Mouse (Mus musculus) heart, adult 9 months (tissue): ENCODE measurements around the gene Apbb2.

Experiments
- DNase-seq, 2 experiments: peaks; one replicate each; pipeline ENCODE4 v3.0.0; 2022; ENCODE audit warnings: low spot score in 2 of 2

Apbb2 gene

GRCm38 (mm10) chr5:66549691-66550090 is 68.9 kb downstream of the Apbb2 start:
- DNase-seq = no peak

GRCm38 (mm10) chr5:66546969-66547511 is 71.5 kb downstream of the Apbb2 start:
- DNase-seq = peak; percentile 42 to 65

GRCm38 (mm10) chr5:66545573-66546141 is 72.9 kb downstream of the Apbb2 start:
- DNase-seq = peak in 1 of 2 experiments; percentile 31

- DNase-seq = peak; percentile 59 to 62
Observed at GRCm38 (mm10) chr5:66543761-66544160, 74.8 kb downstream of the Apbb2 start.

GRCm38 (mm10) chr5:66543344-66543743 is 75.2 kb downstream of the Apbb2 start:
- DNase-seq = no peak

GRCm38 (mm10) chr5:66542521-66542920 is 76.1 kb downstream of the Apbb2 start:
- DNase-seq = no peak

GRCm38 (mm10) chr5:66541385-66541784 is 77.2 kb downstream of the Apbb2 start:
- no peak for DNase-seq

GRCm38 (mm10) chr5:66540246-66540645 is 78.3 kb downstream of the Apbb2 start:
- DNase-seq = no peak

- DNase-seq = no peak
Observed at GRCm38 (mm10) chr5:66537811-66538210, 80.8 kb downstream of the Apbb2 start.

GRCm38 (mm10) chr5:66536696-66537358 is 81.8 kb downstream of the Apbb2 start:
- no peak for DNase-seq

- no peak for DNase-seq
Observed at GRCm38 (mm10) chr5:66535566-66536236, 82.9 kb downstream of the Apbb2 start.

- no peak for DNase-seq
Observed at GRCm38 (mm10) chr5:66533711-66534425, 84.7 kb downstream of the Apbb2 start.

GRCm38 (mm10) chr5:66532827-66533226 is 85.8 kb downstream of the Apbb2 start:
- no peak for DNase-seq

- no peak for DNase-seq
Observed at GRCm38 (mm10) chr5:66530361-66530760, 88.2 kb downstream of the Apbb2 start.

- no peak for DNase-seq
Observed at GRCm38 (mm10) chr5:66529631-66530030, 89.0 kb downstream of the Apbb2 start.

GRCm38 (mm10) chr5:66528567-66528966 is 90.0 kb downstream of the Apbb2 start:
- no peak for DNase-seq

- peak in 1 of 2 experiments; percentile 44 for DNase-seq
Observed at GRCm38 (mm10) chr5:66527090-66527489, 91.5 kb downstream of the Apbb2 start.

- no peak for DNase-seq
Observed at GRCm38 (mm10) chr5:66525002-66525401, 93.6 kb downstream of the Apbb2 start.

GRCm38 (mm10) chr5:66523681-66524503 is 94.7 kb downstream of the Apbb2 start:
- DNase-seq = peak; percentile 65 to 72

- DNase-seq = no peak
Observed at GRCm38 (mm10) chr5:66521250-66521649, 97.3 kb downstream of the Apbb2 start.

- no peak for DNase-seq
Observed at GRCm38 (mm10) chr5:66519511-66519910, 99.1 kb downstream of the Apbb2 start.
